ENCODE assay signal across 31 mouse cellular contexts in genomic region chr2:4916037-4916436, GRCm38 (mm10). TPM values are rescaled to one million over a fixed set of nuclear protein-coding genes. Genes with fewer than 3 reads are reported as not detected.
DNase-seq lines count a peak whose midpoint lies in the region; ATAC-seq and TF ChIP-seq lines count a peak whose summit lies in the region.
"Had no signal": no experiment of that assay in that cellular context is flagged by ENCODE, and none has a peak within 500 bp of the region (broad histone marks: within the 10 kb centered on the region; RNA-seq: fewer than 3 reads in every experiment).

No protein-coding gene starts in this region.

- no peaks in the 10 kb centered on the region for H3K27me3 ChIP-seq in kidney, postnatal 0 days (ENCODE audit: insufficient read depth, low read length)
- H3K27me3 ChIP-seq in kidney, embryonic 16.5 days (ENCODE audit: insufficient read depth, low read length), result no peaks in the 10 kb centered on the region
- H3K27me3 ChIP-seq in E14TG2a.4 (ENCODE audit: insufficient read depth, low read length), result no peaks in the 10 kb centered on the region
- H3K27me3 ChIP-seq: forebrain, embryonic 13.5 days; heart, embryonic 12.5 days; heart, embryonic 15.5 days; hindbrain, embryonic 13.5 days; Patski had no signal

- 77% methylated on average over 5 of the region's 6 CpGs for WGBS in kidney, postnatal 0 days
- WGBS in kidney, embryonic 16.5 days, result 69% methylated on average over 6 of the region's 6 CpGs

- no peak overlapping the region for H3K4me3 ChIP-seq in kidney, postnatal 0 days (replicated peaks; ENCODE audit: low read depth, low read length)
- no peak overlapping the region for H3K4me3 ChIP-seq in kidney, embryonic 16.5 days (ENCODE audit: low read length)
- peak overlapping the region; percentile 29; the same call in 1 of the 2 replicates for H3K4me3 ChIP-seq in E14TG2a.4 (replicated peaks; ENCODE audit: low read length)
- H3K4me3 ChIP-seq in ES-E14 (ENCODE audit: insufficient read depth in 1 of 2, low read depth in 1 of 2, low read length in 2 of 2, poor library complexity in 1 of 2, severe bottlenecking in 1 of 2), result peak overlapping the region in 1 of 2 experiments; percentile 11; a peak in 1 of 4 replicates
- H3K4me3 ChIP-seq: forebrain, embryonic 10.5 days; forebrain, embryonic 13.5 days; gastrocnemius, adult 2 months; heart, embryonic 12.5 days; heart, embryonic 15.5 days; hindbrain, embryonic 10.5 days; hindbrain, embryonic 13.5 days had no signal

- no peak for DNase-seq in kidney, postnatal 0 days (ENCODE audit: low spot score)
- DNase-seq in A20 (ENCODE audit: low read depth, low spot score) (peak; percentile 30), ES-E14 (ENCODE audit: low read depth, low spot score) (no peak)
- no peak for DNase-seq in frontal cortex, postnatal 14 days (ENCODE audit: low spot score in 2 of 2)
- no peak for DNase-seq in layer of hippocampus, adult 9-10 months (ENCODE audit: low spot score)
- DNase-seq in layer of hippocampus, adult 8-10 months (ENCODE audit: low spot score in 2 of 2), result no peak
- DNase-seq: adrenal gland, adult 8-10 months; adrenal gland, postnatal 25 days; cerebellum, adult 18-20 months; cerebellum, adult 9-10 months; gastrocnemius, adult 2 months; gastrocnemius, postnatal 14 days; heart, adult 11 months; heart, postnatal 10 days; heart, postnatal 36 days had no signal

- ATAC-seq in kidney, postnatal 0 days (replicated peaks; ENCODE audit: low FRiP score, low read depth), result no peak
- no peak for ATAC-seq in kidney, embryonic 16.5 days (ENCODE audit: low FRiP score, low TSS enrichment)
- ATAC-seq: activated CD4-positive, CD25-positive, alpha-beta regulatory T cell, adult 4 months; forebrain, embryonic 13.5 days; forebrain, embryonic 16.5 days; hindbrain, postnatal 0 days; inflammation-experienced regulatory T-cells, adult 6 months; intestine, embryonic 16.5 days; Patski had no signal

- H3K9me3 ChIP-seq in kidney, postnatal 0 days (replicated peaks; ENCODE audit: low read length), result no peaks in the 10 kb centered on the region
- H3K9me3 ChIP-seq in kidney, embryonic 16.5 days (ENCODE audit: low read length), result no peaks in the 10 kb centered on the region
- H3K9me3 ChIP-seq in E14TG2a.4 (ENCODE audit: low read length) (peaks cover 14% of the 10 kb centered on the region), ES-E14 (ENCODE audit: control insufficient read depth, insufficient read depth, low read depth, low read length) (no peaks in the 10 kb centered on the region)
- H3K9me3 ChIP-seq: forebrain, embryonic 13.5 days; G1E; heart, embryonic 15.5 days; hindbrain, embryonic 13.5 days had no signal

- in situ Hi-C loops in ES-E14 (cut with MboI; ENCODE audit: low sequenced_read_pairs in 2 of 2, unreplicated experiment in 2 of 2), result no loop called here

- 0 out of 2 replicates have a peak overlapping the region, but pooled peaks have one; percentile 5 for H3K27ac ChIP-seq in kidney, postnatal 0 days
- no peak overlapping the region for H3K27ac ChIP-seq in kidney, embryonic 16.5 days (ENCODE audit: low read length)
- H3K27ac ChIP-seq in ES-E14 (ENCODE audit: insufficient read depth, low read depth, low read length, poor library complexity, severe bottlenecking), result peak overlapping the region; percentile 61; the same call in 1 of the 2 replicates
- H3K27ac ChIP-seq: forebrain, embryonic 10.5 days; forebrain, embryonic 13.5 days; gastrocnemius, adult 2 months; heart, embryonic 15.5 days; hindbrain, embryonic 10.5 days; hindbrain, embryonic 13.5 days; hindbrain, postnatal 0 days had no signal

- H3K36me3 ChIP-seq in kidney, postnatal 0 days (ENCODE audit: insufficient read depth, low read length), result no peaks in the 10 kb centered on the region
- no peaks in the 10 kb centered on the region for H3K36me3 ChIP-seq in kidney, embryonic 16.5 days (ENCODE audit: insufficient read depth, low read length)
- H3K36me3 ChIP-seq in E14TG2a.4 (ENCODE audit: insufficient read depth, low read length) (no peaks in the 10 kb centered on the region), ES-E14 (ENCODE audit: control insufficient read depth, insufficient read depth, low read length, poor library complexity, severe bottlenecking) (no peaks in the 10 kb centered on the region)
- H3K36me3 ChIP-seq: forebrain, embryonic 10.5 days; G1E; heart, embryonic 12.5 days; heart, embryonic 15.5 days; hindbrain, embryonic 10.5 days; hindbrain, embryonic 13.5 days had no signal

- H3K9ac ChIP-seq in kidney, postnatal 0 days (ENCODE audit: low read depth, low read length), result no peak overlapping the region
- no peak overlapping the region for H3K9ac ChIP-seq in kidney, embryonic 16.5 days (replicated peaks; ENCODE audit: low read length)
- no peak overlapping the region for H3K9ac ChIP-seq in ES-E14 (ENCODE audit: insufficient read depth, low read depth, low read length, poor library complexity, severe bottlenecking)
- H3K9ac ChIP-seq: forebrain, embryonic 13.5 days; heart, embryonic 12.5 days; heart, embryonic 15.5 days; hindbrain, embryonic 13.5 days had no signal

- TF ChIP-seq CTCF in kidney, postnatal 0 days (IDR thresholded peaks at IDR 0.05; ENCODE audit: low read depth), result no peak
- TF ChIP-seq CTCF in E14TG2a.4 (conservative IDR thresholded peaks at IDR 0.05; ENCODE audit: low read length), result no peak

- H3K4me2 ChIP-seq in kidney, postnatal 0 days (ENCODE audit: low read length), result no peak overlapping the region
- no peak overlapping the region for H3K4me2 ChIP-seq in kidney, embryonic 16.5 days (replicated peaks; ENCODE audit: low read depth, low read length)
- H3K4me2 ChIP-seq: forebrain, embryonic 13.5 days; heart, embryonic 12.5 days; heart, embryonic 15.5 days; hindbrain, embryonic 13.5 days had no signal

- H3K4me1 ChIP-seq in kidney, postnatal 0 days (replicated peaks; ENCODE audit: insufficient read depth, low read length), result peaks cover 7% of the 10 kb centered on the region; the same call in 1 of the 2 replicates
- peaks cover 20% of the 10 kb centered on the region for H3K4me1 ChIP-seq in kidney, embryonic 16.5 days (ENCODE audit: insufficient read depth, low read length)
- H3K4me1 ChIP-seq in E14TG2a.4 (replicated peaks; ENCODE audit: low read depth, low read length), result peaks cover 76% of the 10 kb centered on the region
- peaks cover 2 to 9% of the 10 kb centered on the region in 2 experiments; a peak in 2 of 4 replicates for H3K4me1 ChIP-seq in ES-E14 (ENCODE audit: control insufficient read depth in 2 of 2, insufficient read depth in 2 of 2, low read length in 2 of 2, poor library complexity in 1 of 2)

TF ChIP-seq in ES-E14, 5 proteins besides CTCF, POLR2A, EP300 and RAD21:
- no peak for TF ChIP-seq HCFC1 (IDR thresholded peaks at IDR 0.05; ENCODE audit: borderline replicate concordance, insufficient read depth, low read length)
- TF ChIP-seq MAFK (IDR thresholded peaks at IDR 0.05; ENCODE audit: insufficient read depth, low read depth, low read length), result no peak
- TF ChIP-seq CHD2 (IDR thresholded peaks at IDR 0.05; ENCODE audit: low read depth, low read length), result no peak
- no peak for TF ChIP-seq ZC3H11A (IDR thresholded peaks at IDR 0.05; ENCODE audit: borderline replicate concordance, low read depth, low read length)
- no peak for TF ChIP-seq ZNF384 (IDR thresholded peaks at IDR 0.05; ENCODE audit: low read depth, low read length)
TF ChIP-seq in ES-E14: peak in this region for 0.

RNA-seq across cellular contexts. Expression of gene Phyh, which starts 2.8 kb away (rescaled TPM):
- polyA plus RNA-seq in kidney, postnatal 0 days (2015; fragmentation: Nextera tagmentation; extraction: Ambion mirVana), result 159 and 164 TPM in 2 replicates
- polyA plus RNA-seq in kidney, embryonic 16.5 days (2015; fragmentation: Nextera tagmentation; extraction: Ambion mirVana), result 69.7 and 71.7 TPM in 2 replicates
- 15.0 and 22.0 TPM in 2 replicates for total RNA-seq in ES-E14 (2012; rRNA removed)
- total RNA-seq in layer of hippocampus, adult 8-10 months (2022), result 10 to 100 TPM; 91.0 to 95.9 (median 94.9) TPM

RNA-seq across cellular contexts. Expression of gene Sephs1, which starts 34.7 kb away (rescaled TPM):
- 54.6 and 59.8 TPM in 2 replicates for polyA plus RNA-seq in kidney, postnatal 0 days (2015; fragmentation: Nextera tagmentation; extraction: Ambion mirVana)
- polyA plus RNA-seq in kidney, embryonic 16.5 days (2015; fragmentation: Nextera tagmentation; extraction: Ambion mirVana), result 81.0 and 82.4 TPM in 2 replicates
- 37.9 and 39.5 TPM in 2 replicates for total RNA-seq in ES-E14 (2012; rRNA removed)
- 10 to 100 TPM; 17.1 to 25.4 (median 22.0) TPM for total RNA-seq in layer of hippocampus, adult 8-10 months (2022)

RNA-seq across cellular contexts. Expression of gene Ucma, which starts 59.9 kb away (rescaled TPM):
- polyA plus RNA-seq in kidney, postnatal 0 days (2015; fragmentation: Nextera tagmentation; extraction: Ambion mirVana), result not detected in 2 replicates
- polyA plus RNA-seq in kidney, embryonic 16.5 days (2015; fragmentation: Nextera tagmentation; extraction: Ambion mirVana), result not detected in 2 replicates
- 2.5 and 2.7 TPM in 2 replicates for total RNA-seq in ES-E14 (2012; rRNA removed)
- 1 to 10 TPM; 2.2 to 5.2 (median 3.7) TPM for total RNA-seq in layer of hippocampus, adult 8-10 months (2022)
- total RNA-seq: adrenal gland, adult 8-10 months; adrenal gland, postnatal 25 days; G1E; gastrocnemius, adult 2 months; heart, adult 8-10 months; heart, postnatal 36 days had no signal
- polyA plus RNA-seq: activated CD4-positive, CD25-positive, alpha-beta regulatory T cell, adult 4 months; forebrain, embryonic 16.5 days; G1E; heart, embryonic 12.5 days; hindbrain, embryonic 10.5 days; inflammation-experienced regulatory T-cells, adult 6 months; intestine, embryonic 16.5 days; Patski had no signal
